Mouse (Mus musculus) lung, postnatal 0 days (tissue): Measurements from ENCODE around the gene Gm6583. TPM values are rescaled to one million over a fixed set of nuclear protein-coding genes. Genes with fewer than 3 reads are reported as not detected.
"Not testable (repeated sequence)": the region's sequence is repeated elsewhere in the genome, so short reads cannot be mapped to it uniquely, and the experiment has no call there.

Experiments used
- ATAC-seq: fragments of 200-750 bp; cut with Nextera tagmentation; 2 replicates; pipeline ENCODE4 v1.8.0; 2017; ENCODE audit warnings: moderate library complexity
- DNase-seq: peaks from one replicate; pipeline ENCODE4 v3.0.0-alpha.2; 2016; ENCODE audit warnings: low spot score
- H3K27ac ChIP-seq: fragments of 300-500 bp; sonication (generic); 2 replicates; pipeline ENCODE4 v1.5.1; 2014; ENCODE audit warnings: antibody characterized with exemption, mild to moderate bottlenecking, low read length, mixed read lengths
- H3K27me3 ChIP-seq: fragments of 300-500 bp; sonication (generic); replicated peaks from 2 replicates; pipeline ENCODE4 v1.6.1; 2014; ENCODE audit warnings: low read length, mixed read lengths; ENCODE audit not compliant: insufficient read depth
- H3K36me3 ChIP-seq: fragments of 300-500 bp; sonication (generic); 2 replicates; pipeline ENCODE4 v1.6.1; 2014; ENCODE audit warnings: low read length, mixed read lengths; ENCODE audit not compliant: insufficient read depth
- H3K4me1 ChIP-seq: fragments of 300-500 bp; sonication (generic); 2 replicates; pipeline ENCODE4 v1.6.1; 2014; ENCODE audit warnings: antibody characterized with exemption, low read depth, low read length, mixed read lengths; ENCODE audit not compliant: insufficient read depth
- H3K4me2 ChIP-seq: fragments of 300-500 bp; sonication (generic); replicated peaks from 2 replicates; pipeline ENCODE4 v1.6.1; 2014; ENCODE audit warnings: low read depth, mild to moderate bottlenecking, low read length, moderate library complexity, mixed read lengths
- H3K4me3 ChIP-seq: fragments of 300-500 bp; sonication (generic); 2 replicates; pipeline ENCODE4 v1.5.1; 2014; ENCODE audit warnings: low read depth, low read length
- H3K9ac ChIP-seq: fragments of 300-500 bp; sonication (generic); replicated peaks from 2 replicates; pipeline ENCODE4 v1.6.1; 2014; ENCODE audit warnings: low read depth, mild to moderate bottlenecking
- H3K9me3 ChIP-seq: fragments of 300-500 bp; sonication (generic); 2 replicates; pipeline ENCODE4 v1.6.1; 2016; ENCODE audit warnings: low read length, mixed read lengths
- CTCF ChIP-seq: IDR thresholded peaks from 2 replicates; pipeline ENCODE4 v1.5.1; 2016; ENCODE audit warnings: antibody characterized with exemption, mild to moderate bottlenecking
- EP300 ChIP-seq: IDR thresholded peaks from 2 replicates; pipeline ENCODE4 v1.6.1; 2016; ENCODE audit warnings: antibody characterized with exemption, mild to moderate bottlenecking, control low read depth
- WGBS: fragments of 180-500 bp; shearing (Covaris S2); extraction: QIAGEN DNeasy Blood & Tissue Kit; methylation state at CpG from one replicate; pipeline ENCODE4 v1.1.7; 2014; 5-methylcytosine and 5-hydroxymethylcytosine counted together
- polyA plus RNA-seq: library from polyadenylated mRNA; unstranded; fragments of >200 nt; fragmentation: Nextera tagmentation; extraction: Ambion mirVana; gene quantifications from 2 replicates; pipeline ENCODE4 v1.2.1, GENCODE M21; 2015

Gene Gm6583
- polyA plus RNA-seq, 1 experiment from 2014 or later: 0.25 TPM

- Histone ChIP-seq H3K36me3 (peaks cover 7% of the 10 kb centered on the region; the same call in 1 of the 2 replicates), H3K9ac (no peak overlapping the region), H3K4me3 (peak overlapping the region; percentile 23), H3K27me3 (no peaks in the 10 kb centered on the region), H3K9me3 (no peaks in the 10 kb centered on the region), H3K4me2 (peak overlapping the region; percentile 73), H3K27ac (peak overlapping the region; percentile 82), H3K4me1 (peaks cover 9% of the 10 kb centered on the region)
- ATAC-seq (peak; percentile 66), DNase-seq (peak; percentile 88)
- whole genome bisulfite sequencing: 22% methylated on average over 24 of the region's 24 CpGs
- TF ChIP-seq CTCF (no peak), EP300 (peak; percentile 48)
Observed at GRCm38 (mm10) chr5:112324637-112325545, 30.9 kb downstream of the Gm6583 start.

GRCm38 (mm10) chr5:112323246-112323645, 32.6 kb downstream of the Gm6583 start:
- no peak overlapping the region for H3K9ac ChIP-seq
- WGBS: 81% methylated on average over 6 of the region's 6 CpGs
- TF ChIP-seq EP300 (no peak), CTCF (no peak)
- no peak for ATAC-seq
- H3K4me2 ChIP-seq: no peak overlapping the region
- no peak overlapping the region for H3K4me3 ChIP-seq
- H3K4me1 ChIP-seq: peaks cover 9% of the 10 kb centered on the region
- no peaks in the 10 kb centered on the region for H3K36me3 ChIP-seq
- H3K27me3 ChIP-seq: no peaks in the 10 kb centered on the region
- H3K9me3 ChIP-seq: no peaks in the 10 kb centered on the region
- no peak for DNase-seq
- no peak overlapping the region for H3K27ac ChIP-seq

GRCm38 (mm10) chr5:112321376-112321775, 34.5 kb downstream of the Gm6583 start:
- ATAC-seq: no peak
- no peak for TF ChIP-seq CTCF
- TF ChIP-seq EP300: no peak

GRCm38 (mm10) chr5:112320936-112321335, 34.9 kb downstream of the Gm6583 start:
- ATAC-seq (no peak), DNase-seq (no peak)
- H3K27me3 ChIP-seq: no peaks in the 10 kb centered on the region
- H3K4me2 ChIP-seq: no peak overlapping the region
- TF ChIP-seq EP300: no peak
- no peak for TF ChIP-seq CTCF
- no peaks in the 10 kb centered on the region for H3K9me3 ChIP-seq
- WGBS: 69% methylated on average over 6 of the region's 6 CpGs
- H3K9ac ChIP-seq: no peak overlapping the region
- H3K4me3 ChIP-seq: no peak overlapping the region
- 0 out of 2 replicates have a peak, but pooled peaks cover 7% of the 10 kb centered on the region for H3K36me3 ChIP-seq
- H3K4me1 ChIP-seq: peaks cover 4% of the 10 kb centered on the region
- H3K27ac ChIP-seq: no peak overlapping the region

More at GRCm38 (mm10) chr5:112321376-112321775, 34.5 kb downstream of the Gm6583 start:
- DNase-seq: no peak
- 80% methylated on average over 4 of the region's 4 CpGs for WGBS
- H3K9me3 ChIP-seq: no peaks in the 10 kb centered on the region
- no peak overlapping the region for H3K9ac ChIP-seq
- peaks cover 4% of the 10 kb centered on the region for H3K4me1 ChIP-seq
- H3K36me3 ChIP-seq: 0 out of 2 replicates have a peak, but pooled peaks cover 3% of the 10 kb centered on the region
- no peaks in the 10 kb centered on the region for H3K27me3 ChIP-seq
- no peak overlapping the region for H3K27ac ChIP-seq
- no peak overlapping the region for H3K4me3 ChIP-seq
- H3K4me2 ChIP-seq: no peak overlapping the region

GRCm38 (mm10) chr5:112320379-112320778, 35.5 kb downstream of the Gm6583 start:
- Histone ChIP-seq H3K4me2 (no peak overlapping the region), H3K4me1 (no peaks in the 10 kb centered on the region; the same call in none of the 2 replicates), H3K27ac (no peak overlapping the region), H3K27me3 (no peaks in the 10 kb centered on the region), H3K9me3 (no peaks in the 10 kb centered on the region), H3K9ac (no peak overlapping the region), H3K36me3 (0 out of 2 replicates have a peak, but pooled peaks cover 7% of the 10 kb centered on the region), H3K4me3 (no peak overlapping the region)
- no peak for TF ChIP-seq EP300
- 68% methylated on average over 5 of the region's 5 CpGs for WGBS
- ATAC-seq (no peak), DNase-seq (no peak)

GRCm38 (mm10) chr5:112319343-112319742, 36.5 kb downstream of the Gm6583 start:
- not testable (repeated sequence) for H3K36me3 ChIP-seq, H3K4me2 ChIP-seq, DNase-seq, H3K9ac ChIP-seq, H3K27me3 ChIP-seq, ATAC-seq, H3K4me1 ChIP-seq, H3K27ac ChIP-seq, H3K9me3 ChIP-seq, H3K4me3 ChIP-seq
- 54% methylated on average over 2 of the region's 2 CpGs for WGBS
